Comparison of ENCODE assay signal across 18 mouse cellular contexts in genomic region chr14:30595576-30596313, GRCm38 (mm10). TPM values are rescaled to one million over a fixed set of nuclear protein-coding genes. Genes with fewer than 3 reads are reported as not detected.
A peak's percentile ranks its signal among the peaks of the same experiment; 100 is the strongest.
DNase-seq lines count a peak whose midpoint lies in the region; ATAC-seq and TF ChIP-seq lines count a peak whose summit lies in the region.
"Had no signal": no experiment of that assay in that cellular context is flagged by ENCODE, and none has a peak within 500 bp of the region (broad histone marks: within the 10 kb centered on the region; RNA-seq: fewer than 3 reads in every experiment).

No protein-coding gene starts in this region.

- H3K9ac ChIP-seq in forebrain, postnatal 0 days, result no peak overlapping the region
- H3K9ac ChIP-seq in midbrain, postnatal 0 days (replicated peaks; ENCODE audit: low read length, poor library complexity, severe bottlenecking), result no peak overlapping the region
- H3K9ac ChIP-seq: lung, embryonic 14.5 days; midbrain, embryonic 12.5 days had no signal

- no peak overlapping the region for H3K4me3 ChIP-seq in forebrain, embryonic 10.5 days
- H3K4me3 ChIP-seq in forebrain, postnatal 0 days (ENCODE audit: low read depth, low read length), result no peak overlapping the region
- no peak overlapping the region for H3K4me3 ChIP-seq in midbrain, embryonic 10.5 days
- H3K4me3 ChIP-seq in midbrain, postnatal 0 days (ENCODE audit: low read depth, low read length), result no peak overlapping the region
- H3K4me3 ChIP-seq: midbrain, embryonic 12.5 days had no signal

- H3K27ac ChIP-seq in forebrain, embryonic 10.5 days, result peak overlapping the region; percentile 63
- H3K27ac ChIP-seq in forebrain, postnatal 0 days (ENCODE audit: low read depth, low read length), result no peak overlapping the region
- H3K27ac ChIP-seq in midbrain, embryonic 10.5 days (replicated peaks), result 0 out of 2 replicates have a peak overlapping the region, but pooled peaks have one; percentile 19
- no peak overlapping the region for H3K27ac ChIP-seq in midbrain, postnatal 0 days (ENCODE audit: low read depth, low read length)

- H3K9me3 ChIP-seq in forebrain, embryonic 10.5 days, result no peaks in the 10 kb centered on the region
- no peaks in the 10 kb centered on the region for H3K9me3 ChIP-seq in forebrain, postnatal 0 days (ENCODE audit: low read length)
- no peaks in the 10 kb centered on the region for H3K9me3 ChIP-seq in midbrain, embryonic 10.5 days (replicated peaks)
- H3K9me3 ChIP-seq in midbrain, postnatal 0 days (ENCODE audit: low read length), result no peaks in the 10 kb centered on the region
- H3K9me3 ChIP-seq: midbrain, embryonic 12.5 days had no signal

- H3K36me3 ChIP-seq in forebrain, embryonic 10.5 days (replicated peaks), result peaks cover 34% of the 10 kb centered on the region
- no peaks in the 10 kb centered on the region; the same call in 1 of the 2 replicates for H3K36me3 ChIP-seq in forebrain, postnatal 0 days (ENCODE audit: insufficient read depth)
- peaks cover 14% of the 10 kb centered on the region for H3K36me3 ChIP-seq in midbrain, embryonic 10.5 days
- no peaks in the 10 kb centered on the region for H3K36me3 ChIP-seq in midbrain, postnatal 0 days (ENCODE audit: insufficient read depth, low read length)
- H3K36me3 ChIP-seq: midbrain, embryonic 12.5 days had no signal

- no peaks in the 10 kb centered on the region for H3K27me3 ChIP-seq in forebrain, embryonic 10.5 days (ENCODE audit: poor library complexity, severe bottlenecking)
- no peaks in the 10 kb centered on the region for H3K27me3 ChIP-seq in forebrain, postnatal 0 days (ENCODE audit: insufficient read depth, low read length)
- no peaks in the 10 kb centered on the region for H3K27me3 ChIP-seq in midbrain, embryonic 10.5 days (ENCODE audit: low read depth, poor library complexity, severe bottlenecking)
- no peaks in the 10 kb centered on the region for H3K27me3 ChIP-seq in midbrain, postnatal 0 days (ENCODE audit: insufficient read depth, low read length)
- H3K27me3 ChIP-seq: midbrain, embryonic 12.5 days; Patski had no signal

- no peak overlapping the region for H3K4me2 ChIP-seq in forebrain, postnatal 0 days (ENCODE audit: low read depth)
- H3K4me2 ChIP-seq in midbrain, postnatal 0 days (ENCODE audit: low read depth, low read length, poor library complexity, severe bottlenecking), result no peak overlapping the region
- H3K4me2 ChIP-seq: liver, embryonic 11.5 days; lung, embryonic 14.5 days; midbrain, embryonic 12.5 days had no signal

- peaks cover 33% of the 10 kb centered on the region for H3K4me1 ChIP-seq in forebrain, embryonic 10.5 days
- H3K4me1 ChIP-seq in forebrain, postnatal 0 days (ENCODE audit: insufficient read depth), result 0 out of 2 replicates have a peak, but pooled peaks cover 4% of the 10 kb centered on the region
- H3K4me1 ChIP-seq in midbrain, embryonic 10.5 days, result peaks cover 28% of the 10 kb centered on the region
- no peaks in the 10 kb centered on the region for H3K4me1 ChIP-seq in midbrain, postnatal 0 days (ENCODE audit: insufficient read depth, low read length)

- TF ChIP-seq CTCF in forebrain, postnatal 0 days (IDR thresholded peaks at IDR 0.05; ENCODE audit: low read depth), result no peak
- TF ChIP-seq CTCF in midbrain, postnatal 0 days (IDR thresholded peaks at IDR 0.05), result no peak

- no peak for DNase-seq in forebrain, embryonic 10.5 days (ENCODE audit: extremely low spot score, low spot score)
- DNase-seq in forebrain, postnatal 0 days, result no peak
- no peak for DNase-seq in midbrain, embryonic 10.5 days (ENCODE audit: low spot score)
- no peak for DNase-seq in midbrain, postnatal 0 days (ENCODE audit: low spot score)
- DNase-seq in adrenal gland, adult 2 months, result peak; percentile 89
- DNase-seq in fat pad, adult 2 months (ENCODE audit: extremely low read depth, low read depth, low spot score), result peak; percentile 68
- DNase-seq in layer of hippocampus, postnatal 14 days (ENCODE audit: low spot score in 2 of 2), result no peak
- no peak for DNase-seq in thymus, postnatal 36 days
- DNase-seq: cerebellum, adult 8-10 months; heart, adult 11 months; kidney, adult 2 months; lung, embryonic 14.5 days; lung, postnatal 4 days; thymus, postnatal 4 days had no signal

- 89% methylated on average over 8 of the region's 8 CpGs for WGBS in forebrain, embryonic 10.5 days
- 76% methylated on average over 8 of the region's 8 CpGs for WGBS in forebrain, postnatal 0 days
- 89% methylated on average over 8 of the region's 8 CpGs for WGBS in midbrain, embryonic 10.5 days
- WGBS in midbrain, postnatal 0 days, result 83% methylated on average over 8 of the region's 8 CpGs

- ATAC-seq in forebrain, postnatal 0 days, result no peak
- ATAC-seq in midbrain, postnatal 0 days (ENCODE audit: low FRiP score), result no peak
- ATAC-seq: activated CD4-positive, CD25-positive, alpha-beta regulatory T cell, adult 4 months; Patski had no signal

RNA-seq across cellular contexts. Expression of gene Prkcd, which starts 30.3 kb away (rescaled TPM):
- polyA plus RNA-seq in forebrain, embryonic 10.5 days (2016; fragmentation: Nextera tagmentation; extraction: Ambion mirVana), result 23.6 and 24.8 TPM in 2 replicates
- total RNA-seq in forebrain, postnatal 0 days (2014; rRNA removed), result 25.0 and 29.6 TPM in 2 replicates
- polyA plus RNA-seq in forebrain, postnatal 0 days (2015; fragmentation: Nextera tagmentation; extraction: Ambion mirVana), result 19.3 and 19.8 TPM in 2 replicates
- polyA plus RNA-seq in midbrain, embryonic 10.5 days (2016; fragmentation: Nextera tagmentation; extraction: Ambion mirVana), result 20.8 and 23.2 TPM in 2 replicates
- 17.0 and 19.1 TPM in 2 replicates for total RNA-seq in midbrain, postnatal 0 days (2014; rRNA removed)
- polyA plus RNA-seq in midbrain, postnatal 0 days (2015; fragmentation: Nextera tagmentation; extraction: Ambion mirVana), result 12.1 and 13.2 TPM in 2 replicates
- total RNA-seq in adrenal gland, adult 2 months (2021), result 100 to 1,000 TPM in 1 of 2 experiments, 10 to 100 TPM in 1; 83.4 to 367 TPM
- polyA plus RNA-seq in adrenal gland, adult 2 months (2012; rRNA removed), result 266 and 407 TPM in 2 replicates
- 10 to 100 TPM; 51.0 to 55.9 TPM for total RNA-seq in layer of hippocampus, postnatal 14 days (2021)

RNA-seq across cellular contexts. Expression of gene Tkt, which starts 47.6 kb away (rescaled TPM):
- polyA plus RNA-seq in forebrain, embryonic 10.5 days (2016; fragmentation: Nextera tagmentation; extraction: Ambion mirVana), result 338 and 351 TPM in 2 replicates
- total RNA-seq in forebrain, postnatal 0 days (2014; rRNA removed), result 374 and 390 TPM in 2 replicates
- polyA plus RNA-seq in forebrain, postnatal 0 days (2015; fragmentation: Nextera tagmentation; extraction: Ambion mirVana), result 278 and 281 TPM in 2 replicates
- polyA plus RNA-seq in midbrain, embryonic 10.5 days (2016; fragmentation: Nextera tagmentation; extraction: Ambion mirVana), result 312 and 334 TPM in 2 replicates
- total RNA-seq in midbrain, postnatal 0 days (2014; rRNA removed), result 364 and 388 TPM in 2 replicates
- polyA plus RNA-seq in midbrain, postnatal 0 days (2015; fragmentation: Nextera tagmentation; extraction: Ambion mirVana), result 241 and 251 TPM in 2 replicates
- total RNA-seq in adrenal gland, adult 2 months (2021), result 1,000 to 10,000 TPM in 1 of 2 experiments, 100 to 1,000 TPM in 1; 736 to 1,496 TPM
- 1,206 and 1,589 TPM in 2 replicates for polyA plus RNA-seq in adrenal gland, adult 2 months (2012; rRNA removed)
- total RNA-seq in layer of hippocampus, postnatal 14 days (2021), result 100 to 1,000 TPM; 170 to 200 TPM

RNA-seq across cellular contexts. Expression of gene Rft1, which starts 58.4 kb away (rescaled TPM):
- 12.7 and 14.7 TPM in 2 replicates for polyA plus RNA-seq in forebrain, embryonic 10.5 days (2016; fragmentation: Nextera tagmentation; extraction: Ambion mirVana)
- total RNA-seq in forebrain, postnatal 0 days (2014; rRNA removed), result 10.5 and 18.4 TPM in 2 replicates
- polyA plus RNA-seq in forebrain, postnatal 0 days (2015; fragmentation: Nextera tagmentation; extraction: Ambion mirVana), result 6.0 and 9.6 TPM in 2 replicates
- 14.8 and 15.3 TPM in 2 replicates for polyA plus RNA-seq in midbrain, embryonic 10.5 days (2016; fragmentation: Nextera tagmentation; extraction: Ambion mirVana)
- total RNA-seq in midbrain, postnatal 0 days (2014; rRNA removed), result 12.3 and 12.6 TPM in 2 replicates
- 9.6 TPM in 2 replicates for polyA plus RNA-seq in midbrain, postnatal 0 days (2015; fragmentation: Nextera tagmentation; extraction: Ambion mirVana)
- 10 to 100 TPM; 24.7 to 25.4 TPM for total RNA-seq in adrenal gland, adult 2 months (2021)
- 16.3 and 17.1 TPM in 2 replicates for polyA plus RNA-seq in adrenal gland, adult 2 months (2012; rRNA removed)
- 10 to 100 TPM; 11.0 to 11.7 TPM for total RNA-seq in layer of hippocampus, postnatal 14 days (2021)

Comparison
In these comparisons a context has a peak if more than half of its experiments do, and no peak if none do; other contexts are left out.
1. H3K27ac ChIP-seq: peak in forebrain, embryonic 10.5 days (single experiment) and midbrain, embryonic 10.5 days (single experiment); none in forebrain, postnatal 0 days (single experiment) and midbrain, postnatal 0 days (single experiment).
2. DNase-seq: peak in adrenal gland, adult 2 months (single experiment) and fat pad, adult 2 months (single experiment); none in forebrain, embryonic 10.5 days (single experiment), forebrain, postnatal 0 days (single experiment), midbrain, embryonic 10.5 days (single experiment), midbrain, postnatal 0 days (single experiment), layer of hippocampus, postnatal 14 days (0 of 2) and thymus, postnatal 36 days (0 of 2).
3. RNA of gene Prkcd, which starts 30.3 kb away (polyA plus RNA-seq): 266 to 407 TPM in adrenal gland, adult 2 months; 23.6 to 24.8 TPM in forebrain, embryonic 10.5 days, 20.8 to 23.2 TPM in midbrain, embryonic 10.5 days, 19.3 to 19.8 TPM in forebrain, postnatal 0 days and 12.1 to 13.2 TPM in midbrain, postnatal 0 days; every median in the first group is over 10 times any median in the second.